Mouse (Mus musculus): Measurements from ENCODE around the gene Ccdc15. TPM values are rescaled to one million over a fixed set of nuclear protein-coding genes. Genes with fewer than 3 reads are reported as not detected.

The Ccdc15 gene
- polyA plus RNA-seq, 1 experiment from 2014 or later, result 5.6 TPM

GRCm38 (mm10) chr9:37367301-37368080, 19.3 kb upstream of the Ccdc15 start, which contains the start of gene Hepacam:
Hepacam (plus strand) TSS chr9:37367351.
- Histone ChIP-seq H3K36me3 (no peaks in the 10 kb centered on the region), H3K4me1 (no peaks in the 10 kb centered on the region), H3K9me3 (replicated peaks) (no peaks in the 10 kb centered on the region), H3K27ac (no peak within 1 kb of the TSS), H3K9ac (no peak within 1 kb of the TSS), H3K27me3 (replicated peaks) (no peaks in the 10 kb centered on the region), H3K4me3 (no peak within 1 kb of the TSS), H3K4me2 (no peak within 1 kb of the TSS)
- no peak for ATAC-seq
- 73% methylated on average over 17 of the region's 17 CpGs for WGBS (ENCODE audit: insufficient replicate concordance)

- no peak for ATAC-seq
- no peak overlapping the region for H3K27ac ChIP-seq
- H3K27me3 ChIP-seq (replicated peaks), result no peaks in the 10 kb centered on the region
- H3K9ac ChIP-seq, result no peak overlapping the region
- no peak overlapping the region for H3K4me3 ChIP-seq
- H3K36me3 ChIP-seq, result no peaks in the 10 kb centered on the region
- no peaks in the 10 kb centered on the region for H3K9me3 ChIP-seq (replicated peaks)
- no peak overlapping the region for H3K4me2 ChIP-seq
- H3K4me1 ChIP-seq, result no peaks in the 10 kb centered on the region
- WGBS (ENCODE audit: insufficient replicate concordance), result 48% methylated on average over 5 of the region's 5 CpGs
Measured at GRCm38 (mm10) chr9:37365706-37366105, 17.5 kb upstream of the Ccdc15 start.

- no peak for ATAC-seq
- Histone ChIP-seq H3K27me3 (replicated peaks) (no peaks in the 10 kb centered on the region), H3K27ac (no peak overlapping the region), H3K9ac (no peak overlapping the region), H3K4me1 (peaks cover 5% of the 10 kb centered on the region), H3K4me3 (no peak overlapping the region), H3K9me3 (replicated peaks) (no peaks in the 10 kb centered on the region), H3K4me2 (no peak overlapping the region), H3K36me3 (no peaks in the 10 kb centered on the region)
- WGBS (ENCODE audit: insufficient replicate concordance), result 62% methylated on average over 3 of the region's 3 CpGs
Measured at GRCm38 (mm10) chr9:37364392-37364791, 16.2 kb upstream of the Ccdc15 start.

- H3K27ac ChIP-seq, result no peak overlapping the region
- no peak for ATAC-seq
- H3K27me3 ChIP-seq (replicated peaks), result no peaks in the 10 kb centered on the region
- no peak overlapping the region for H3K4me2 ChIP-seq
- H3K36me3 ChIP-seq, result no peaks in the 10 kb centered on the region
- H3K9me3 ChIP-seq (replicated peaks), result no peaks in the 10 kb centered on the region
- peaks cover 10% of the 10 kb centered on the region for H3K4me1 ChIP-seq
- no peak overlapping the region for H3K4me3 ChIP-seq
- 50% methylated on average over 3 of the region's 3 CpGs for WGBS (ENCODE audit: insufficient replicate concordance)
- H3K9ac ChIP-seq, result no peak overlapping the region
Measured at GRCm38 (mm10) chr9:37363551-37363950, 15.3 kb upstream of the Ccdc15 start.

- H3K4me1 ChIP-seq, result peaks cover 10% of the 10 kb centered on the region
- no peak overlapping the region for H3K27ac ChIP-seq
- no peak for ATAC-seq
- H3K9ac ChIP-seq, result no peak overlapping the region
- H3K27me3 ChIP-seq (replicated peaks), result no peaks in the 10 kb centered on the region
- H3K4me3 ChIP-seq, result no peak overlapping the region
- H3K9me3 ChIP-seq (replicated peaks), result no peaks in the 10 kb centered on the region
- no peaks in the 10 kb centered on the region for H3K36me3 ChIP-seq
- 35% methylated on average over 1 of the region's 1 CpGs for WGBS (ENCODE audit: insufficient replicate concordance)
- H3K4me2 ChIP-seq, result no peak overlapping the region
Measured at GRCm38 (mm10) chr9:37362881-37363280, 14.6 kb upstream of the Ccdc15 start.

- Histone ChIP-seq H3K9me3 (replicated peaks) (no peaks in the 10 kb centered on the region), H3K9ac (no peak overlapping the region), H3K4me1 (peaks cover 10% of the 10 kb centered on the region), H3K4me3 (no peak overlapping the region), H3K27me3 (replicated peaks) (no peaks in the 10 kb centered on the region), H3K36me3 (no peaks in the 10 kb centered on the region), H3K4me2 (no peak overlapping the region), H3K27ac (no peak overlapping the region)
- no peak for ATAC-seq
Measured at GRCm38 (mm10) chr9:37362084-37362483, 13.9 kb upstream of the Ccdc15 start.

- no peak overlapping the region for H3K27ac ChIP-seq
- H3K27me3 ChIP-seq (replicated peaks), result no peaks in the 10 kb centered on the region
- WGBS (ENCODE audit: insufficient replicate concordance), result 64% methylated on average over 6 of the region's 6 CpGs
- no peak for ATAC-seq
- no peak overlapping the region for H3K4me3 ChIP-seq
- no peak overlapping the region for H3K4me2 ChIP-seq
- H3K9ac ChIP-seq, result no peak overlapping the region
- no peaks in the 10 kb centered on the region for H3K36me3 ChIP-seq
- H3K4me1 ChIP-seq, result peaks cover 10% of the 10 kb centered on the region
- no peaks in the 10 kb centered on the region for H3K9me3 ChIP-seq (replicated peaks)
Measured at GRCm38 (mm10) chr9:37359331-37360220, 11.3 kb upstream of the Ccdc15 start.

GRCm38 (mm10) chr9:37358713-37359330, 10.6 kb upstream of the Ccdc15 start:
- H3K4me3 ChIP-seq, result no peak overlapping the region
- peaks cover 10% of the 10 kb centered on the region for H3K4me1 ChIP-seq
- H3K27me3 ChIP-seq (replicated peaks), result no peaks in the 10 kb centered on the region
- no peak overlapping the region for H3K9ac ChIP-seq
- no peak overlapping the region for H3K4me2 ChIP-seq
- no peaks in the 10 kb centered on the region for H3K9me3 ChIP-seq (replicated peaks)
- no peak overlapping the region for H3K27ac ChIP-seq
- 68% methylated on average over 7 of the region's 7 CpGs for WGBS (ENCODE audit: insufficient replicate concordance)
- ATAC-seq, result no peak
- H3K36me3 ChIP-seq, result no peaks in the 10 kb centered on the region

- H3K9me3 ChIP-seq (replicated peaks), result no peaks in the 10 kb centered on the region
- H3K4me3 ChIP-seq, result no peak overlapping the region
- H3K27ac ChIP-seq, result no peak overlapping the region
- ATAC-seq, result no peak
- H3K36me3 ChIP-seq, result no peaks in the 10 kb centered on the region
- WGBS (ENCODE audit: insufficient replicate concordance), result 35% methylated on average over 1 of the region's 1 CpGs
- peaks cover 6% of the 10 kb centered on the region for H3K4me1 ChIP-seq
- H3K4me2 ChIP-seq, result no peak overlapping the region
- no peak overlapping the region for H3K9ac ChIP-seq
- no peaks in the 10 kb centered on the region for H3K27me3 ChIP-seq (replicated peaks)
Measured at GRCm38 (mm10) chr9:37354485-37354884, 6.3 kb upstream of the Ccdc15 start.

- Histone ChIP-seq H3K4me3 (no peak overlapping the region), H3K4me1 (peaks cover 13% of the 10 kb centered on the region), H3K4me2 (no peak overlapping the region), H3K27ac (no peak overlapping the region), H3K9me3 (replicated peaks) (no peaks in the 10 kb centered on the region), H3K36me3 (no peaks in the 10 kb centered on the region), H3K9ac (no peak overlapping the region), H3K27me3 (replicated peaks) (no peaks in the 10 kb centered on the region)
- 53% methylated on average over 2 of the region's 2 CpGs for WGBS (ENCODE audit: insufficient replicate concordance)
- ATAC-seq, result no peak
Measured at GRCm38 (mm10) chr9:37351266-37351665, 3.0 kb upstream of the Ccdc15 start.

- Histone ChIP-seq H3K9me3 (replicated peaks) (no peaks in the 10 kb centered on the region), H3K4me3 (peak overlapping the region; percentile 80), H3K27ac (peak overlapping the region; percentile 97; the same call in 1 of the 2 replicates), H3K4me2 (peak overlapping the region; percentile 74), H3K36me3 (peaks cover 3% of the 10 kb centered on the region; the same call in 1 of the 2 replicates), H3K4me1 (peaks cover 17% of the 10 kb centered on the region), H3K27me3 (replicated peaks) (no peaks in the 10 kb centered on the region), H3K9ac (peak overlapping the region; percentile 93)
- 85% methylated on average over 3 of the region's 3 CpGs for WGBS (ENCODE audit: insufficient replicate concordance)
- ATAC-seq, result no peak
Measured at GRCm38 (mm10) chr9:37349050-37349449, 818 bp upstream of the Ccdc15 start.
